Mouse (Mus musculus) midbrain, embryonic 13.5 days (tissue): ENCODE data around the gene Amy2a5. TPM values are rescaled to one million over a fixed set of nuclear protein-coding genes. Genes with fewer than 3 reads are reported as not detected.
"Not testable (repeated sequence)": the region's sequence is repeated elsewhere in the genome, so short reads cannot be mapped to it uniquely, and the experiment has no call there.

Experiments used
- ATAC-seq: fragments of 200-750 bp; cut with Nextera tagmentation; 2 replicates; pipeline ENCODE4 v1.8.0; 2017; ENCODE audit warnings: mild to moderate bottlenecking, moderate TSS enrichment, moderate library complexity
- H3K27ac ChIP-seq: fragments of 300-500 bp; sonication (generic); 2 replicates; pipeline ENCODE4 v1.5.1; 2015; ENCODE audit warnings: inconsistent platforms, mild to moderate bottlenecking, moderate library complexity
- H3K27me3 ChIP-seq: fragments of 300-500 bp; sonication (generic); 2 replicates; pipeline ENCODE4 v1.6.1; 2015; ENCODE audit warnings: mild to moderate bottlenecking, inconsistent platforms
- H3K36me3 ChIP-seq: fragments of 300-500 bp; sonication (generic); 2 replicates; pipeline ENCODE4 v1.6.1; 2015; ENCODE audit warnings: mild to moderate bottlenecking, inconsistent platforms
- H3K4me1 ChIP-seq: fragments of 300-500 bp; sonication (generic); replicated peaks from 2 replicates; pipeline ENCODE4 v1.6.1; 2015; ENCODE audit warnings: inconsistent platforms
- H3K4me2 ChIP-seq: fragments of 300-500 bp; sonication (generic); replicated peaks from 2 replicates; pipeline ENCODE4 v1.6.1; 2015; ENCODE audit warnings: moderate library complexity, mild to moderate bottlenecking, inconsistent platforms
- H3K4me3 ChIP-seq: fragments of 300-500 bp; sonication (generic); replicated peaks from 2 replicates; pipeline ENCODE4 v1.5.1; 2015; ENCODE audit warnings: mild to moderate bottlenecking, inconsistent platforms
- H3K9ac ChIP-seq: fragments of 300-500 bp; sonication (generic); replicated peaks from 2 replicates; pipeline ENCODE4 v1.6.1; 2015; ENCODE audit warnings: mild to moderate bottlenecking, inconsistent platforms
- H3K9me3 ChIP-seq: fragments of 300-500 bp; sonication (generic); 2 replicates; pipeline ENCODE4 v1.6.1; 2016; ENCODE audit warnings: mild to moderate bottlenecking, inconsistent platforms
- WGBS: fragments of 180-500 bp; shearing (Covaris S2); methylation state at CpG from one replicate; pipeline ENCODE4 v1.1.7; 2015; 5-methylcytosine and 5-hydroxymethylcytosine counted together
- polyA plus RNA-seq: library from polyadenylated mRNA; unstranded; fragments of >200 nt; fragmentation: Nextera tagmentation; extraction: Ambion mirVana; gene quantifications from 2 replicates; pipeline ENCODE4 v1.2.1, GENCODE M21; 2015

Gene Amy2a5
- 0.46 and 0.48 TPM in 2 replicates for polyA plus RNA-seq

DNA sequence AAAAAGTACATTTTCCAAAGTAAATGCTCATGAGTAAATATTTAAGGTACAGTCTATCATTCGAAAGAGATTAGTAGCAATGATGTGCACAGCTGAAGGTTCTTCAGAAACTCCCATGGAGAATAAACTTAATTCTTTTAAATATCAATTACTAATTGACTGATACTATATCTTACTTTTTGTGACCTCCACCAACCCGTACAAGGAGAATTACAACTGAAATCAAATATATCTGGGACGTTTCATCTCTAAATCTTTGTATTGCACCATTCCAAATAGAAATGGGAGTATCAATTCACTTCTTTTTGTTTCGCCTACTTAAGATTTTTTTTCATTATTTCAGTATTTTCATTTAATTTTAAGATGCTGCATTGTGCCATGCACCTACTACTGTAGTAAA, at the start of gene Amy2a5:
Gene Amy2a5 (minus strand): TSS at position 101 of the 400 bp plus-strand sequence.
- not testable (repeated sequence) for H3K9me3 ChIP-seq, H3K4me2 ChIP-seq, H3K9ac ChIP-seq, H3K27me3 ChIP-seq, H3K4me3 ChIP-seq, H3K27ac ChIP-seq, H3K4me1 ChIP-seq, H3K36me3 ChIP-seq, ATAC-seq
- WGBS = no CpG with 5 or more reads among the region's 4 CpGs

DNA sequence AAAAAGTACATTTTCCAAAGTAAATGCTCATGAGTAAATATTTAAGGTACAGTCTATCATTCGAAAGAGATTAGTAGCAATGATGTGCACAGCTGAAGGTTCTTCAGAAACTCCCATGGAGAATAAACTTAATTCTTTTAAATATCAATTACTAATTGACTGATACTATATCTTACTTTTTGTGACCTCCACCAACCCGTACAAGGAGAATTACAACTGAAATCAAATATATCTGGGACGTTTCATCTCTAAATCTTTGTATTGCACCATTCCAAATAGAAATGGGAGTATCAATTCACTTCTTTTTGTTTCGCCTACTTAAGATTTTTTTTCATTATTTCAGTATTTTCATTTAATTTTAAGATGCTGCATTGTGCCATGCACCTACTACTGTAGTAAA, 32.7 kb upstream of the Amy2a5 start, which contains the start of gene Amy2a4:
Gene Amy2a4 (minus strand): TSS at position 101 of the 400 bp plus-strand sequence.
- H3K9me3 ChIP-seq, H3K27me3 ChIP-seq, ATAC-seq, H3K4me3 ChIP-seq, H3K27ac ChIP-seq, H3K36me3 ChIP-seq, H3K4me1 ChIP-seq, H3K9ac ChIP-seq, H3K4me2 ChIP-seq: not testable (repeated sequence)
- no CpG with 5 or more reads among the region's 4 CpGs for WGBS

DNA sequence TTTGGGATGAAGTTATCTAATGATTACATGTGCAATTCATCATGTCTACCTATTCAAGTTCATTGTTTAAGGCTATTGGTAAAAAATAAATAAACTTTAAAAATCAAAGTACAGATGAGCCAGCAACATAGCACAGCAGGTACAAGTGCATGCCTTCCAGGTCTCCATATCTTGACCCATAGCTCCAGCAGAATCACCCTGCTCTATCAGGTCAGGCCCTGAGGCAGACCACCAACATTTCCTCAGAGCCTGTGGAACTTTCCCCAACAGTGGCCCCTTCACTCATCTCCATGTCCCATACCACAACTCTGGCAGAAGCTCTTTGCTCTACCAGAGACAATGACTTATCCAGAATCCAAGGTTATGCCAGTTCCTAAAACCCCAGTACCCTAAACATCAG, 21.6 kb upstream of the Amy2a5 start:
- not testable (repeated sequence) for H3K36me3 ChIP-seq, H3K27ac ChIP-seq, ATAC-seq, H3K4me2 ChIP-seq, H3K4me3 ChIP-seq, H3K4me1 ChIP-seq, H3K9ac ChIP-seq, H3K27me3 ChIP-seq, H3K9me3 ChIP-seq

DNA sequence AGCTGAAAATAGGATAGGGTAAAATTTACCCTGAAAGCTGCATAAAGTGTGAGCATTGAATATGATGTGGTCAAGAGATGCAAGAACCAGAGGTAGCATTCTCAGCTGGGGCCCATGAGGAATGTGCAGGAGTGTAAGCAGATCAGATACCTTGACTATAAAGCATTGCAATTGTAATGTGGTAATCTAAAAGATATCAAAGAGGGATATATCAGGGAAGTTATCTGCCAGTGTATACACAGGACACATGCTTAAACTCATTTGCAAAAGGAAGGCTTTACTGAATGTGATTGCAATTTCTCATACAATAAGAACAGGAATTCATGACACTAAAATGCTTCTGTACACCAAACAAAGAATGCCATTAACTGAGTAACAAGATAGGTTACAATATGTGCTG, 20.9 kb upstream of the Amy2a5 start:
- not testable (repeated sequence) for H3K27me3 ChIP-seq, H3K9me3 ChIP-seq, H3K4me1 ChIP-seq

DNA sequence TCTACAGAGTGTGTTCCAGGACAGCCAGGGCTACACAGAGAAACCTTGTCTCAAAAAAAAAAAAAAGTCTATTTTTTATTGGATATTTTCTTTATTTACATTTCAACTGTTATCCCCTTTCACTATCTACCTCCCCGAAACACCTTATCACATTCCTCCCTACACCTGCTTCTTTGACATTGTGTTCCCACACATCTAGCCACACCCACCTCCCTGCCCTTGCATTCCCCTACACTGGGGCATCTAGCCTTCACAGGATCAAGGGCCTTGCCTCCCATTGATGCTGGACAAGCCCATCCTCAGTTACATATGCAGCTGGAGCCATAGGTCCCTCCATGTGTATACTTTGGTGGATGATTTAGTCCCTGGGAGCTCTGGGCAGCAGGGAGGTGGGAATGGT, 31.5 kb downstream of the Amy2a5 start:
- Histone ChIP-seq H3K36me3 (no peaks in the 10 kb centered on the region), H3K4me2 (no peak overlapping the region), H3K9me3 (no peaks in the 10 kb centered on the region), H3K27ac (no peak overlapping the region), H3K9ac (no peak overlapping the region), H3K4me3 (no peak overlapping the region), H3K4me1 (no peaks in the 10 kb centered on the region), H3K27me3 (no peaks in the 10 kb centered on the region)
- 92% methylated on average over 1 of the region's 1 CpGs for WGBS
- no peak for ATAC-seq

More for the DNA sequence above, 20.9 kb upstream of the Amy2a5 start:
- ATAC-seq, H3K36me3 ChIP-seq, H3K9ac ChIP-seq, H3K27ac ChIP-seq, H3K4me3 ChIP-seq, H3K4me2 ChIP-seq: not testable (repeated sequence)

Other genes with a start within 250 kb of the Amy2a5 start
- not detected in 2 replicates for gene Amy2a4, start 32.6 kb upstream of the Amy2a5 start, polyA plus RNA-seq
- gene Amy2a3, start 65.2 kb upstream of the Amy2a5 start, polyA plus RNA-seq = not detected in 2 replicates
- not detected in 2 replicates for gene Amy2a2, start 97.8 kb upstream of the Amy2a5 start, polyA plus RNA-seq